Mouse (Mus musculus) limb, embryonic 10.5 days (tissue): ENCODE data around the gene Ncs1. TPM values are rescaled to one million over a fixed set of nuclear protein-coding genes. Genes with fewer than 3 reads are reported as not detected.

ENCODE experiments used
- DNase-seq: peaks from one replicate; pipeline ENCODE4 v3.0.0-alpha.2; 2017; ENCODE audit warnings: low spot score
- H3K27ac ChIP-seq: fragments of 300-500 bp; sonication (generic); 2 replicates; pipeline ENCODE4 v1.5.1; 2016; ENCODE audit warnings: mild to moderate bottlenecking
- H3K27me3 ChIP-seq: fragments of 300-500 bp; sonication (generic); 2 replicates; pipeline ENCODE4 v1.6.1; 2016; ENCODE audit warnings: low read depth, mild to moderate bottlenecking; ENCODE audit not compliant: poor library complexity, severe bottlenecking
- H3K36me3 ChIP-seq: fragments of 300-500 bp; sonication (generic); 2 replicates; pipeline ENCODE4 v1.6.1; 2016; ENCODE audit warnings: mild to moderate bottlenecking, moderate library complexity
- H3K4me1 ChIP-seq: fragments of 300-500 bp; sonication (generic); 2 replicates; pipeline ENCODE4 v1.6.1; 2016
- H3K4me3 ChIP-seq: fragments of 300-500 bp; sonication (generic); 2 replicates; pipeline ENCODE4 v1.5.1; 2016; ENCODE audit warnings: mild to moderate bottlenecking, moderate library complexity
- H3K9me3 ChIP-seq: fragments of 300-500 bp; sonication (generic); replicated peaks from 2 replicates; pipeline ENCODE4 v1.6.1; 2016; ENCODE audit warnings: mild to moderate bottlenecking
- WGBS: fragments of 180-500 bp; shearing (Covaris S2); methylation state at CpG from one replicate; pipeline ENCODE4 v1.1.7; 2016; 5-methylcytosine and 5-hydroxymethylcytosine counted together
- polyA plus RNA-seq: library from polyadenylated mRNA; unstranded; fragments of >200 nt; fragmentation: Nextera tagmentation; extraction: Ambion mirVana; gene quantifications from 2 replicates; pipeline ENCODE4 v1.2.1, GENCODE M21; 2016

The Ncs1 gene
- polyA plus RNA-seq, 1 experiment from 2014 or later: 62.0 TPM

DNA sequence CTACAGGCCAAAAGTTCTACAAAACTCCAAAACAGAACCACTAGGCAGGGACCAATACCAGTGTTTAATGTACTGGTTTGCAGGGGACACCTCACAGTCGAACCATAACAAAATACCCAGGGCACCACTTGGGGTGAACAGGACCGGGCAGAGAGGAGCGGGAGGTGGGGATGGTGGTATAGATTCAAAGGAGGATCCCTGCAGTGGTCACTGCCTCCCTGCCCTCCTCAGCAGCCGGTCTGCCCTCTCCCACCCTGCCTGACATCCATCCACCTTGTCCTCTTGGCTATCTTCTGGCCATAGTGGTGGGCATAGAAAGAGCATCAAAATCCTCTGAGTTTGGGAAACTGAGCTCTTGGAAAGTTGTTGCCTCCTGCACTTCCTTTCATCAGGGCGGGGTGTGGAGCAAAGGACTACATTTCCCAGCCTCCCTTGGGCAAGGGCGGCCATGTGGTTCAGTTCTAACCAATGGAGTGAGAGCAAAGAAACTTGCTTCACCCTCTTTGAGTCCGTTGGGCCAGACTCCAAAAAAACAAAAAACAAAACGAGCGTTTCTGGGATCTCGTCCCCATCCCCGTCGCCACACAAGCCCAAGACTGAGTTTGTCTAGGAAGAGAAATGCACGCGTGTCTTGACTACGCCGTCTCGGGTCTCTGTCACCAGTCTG, 52.1 kb downstream of the Ncs1 start:
- WGBS: 4% methylated on average over 17 of the region's 17 CpGs
- peaks cover 19% of the 10 kb centered on the region for H3K4me1 ChIP-seq
- H3K9me3 ChIP-seq: no peaks in the 10 kb centered on the region
- DNase-seq: peak; percentile 66
- peak overlapping the region; percentile 54 for H3K4me3 ChIP-seq
- H3K36me3 ChIP-seq: peaks cover 17% of the 10 kb centered on the region
- H3K27ac ChIP-seq: peak overlapping the region; percentile 84
- no peaks in the 10 kb centered on the region for H3K27me3 ChIP-seq

DNA sequence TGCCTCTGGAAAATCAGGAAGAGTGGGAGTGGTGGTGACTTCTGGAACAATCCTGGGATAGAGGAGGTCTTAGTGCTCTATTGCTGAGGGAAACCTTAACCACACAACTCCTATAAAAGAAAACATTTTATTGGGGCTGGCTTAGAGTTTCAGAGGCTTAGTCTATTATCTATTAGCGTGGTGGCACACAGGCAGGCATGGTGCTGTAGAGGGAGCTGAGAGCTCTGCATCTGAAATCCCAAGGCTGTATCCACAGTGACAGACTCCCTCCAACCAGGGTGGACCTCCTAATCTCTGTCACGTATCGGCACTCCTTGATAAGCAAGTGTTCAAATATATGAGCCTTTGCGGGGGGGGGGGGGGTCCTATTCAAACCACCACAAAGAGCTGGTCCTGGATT, 53.2 kb downstream of the Ncs1 start:
- H3K9me3 ChIP-seq: no peaks in the 10 kb centered on the region
- peak overlapping the region; percentile 54 for H3K4me3 ChIP-seq
- H3K36me3 ChIP-seq: peaks cover 7% of the 10 kb centered on the region
- WGBS: 42% methylated on average over 4 of the region's 4 CpGs
- no peaks in the 10 kb centered on the region for H3K27me3 ChIP-seq
- no peak for DNase-seq
- H3K4me1 ChIP-seq: peaks cover 19% of the 10 kb centered on the region
- H3K27ac ChIP-seq: peak overlapping the region; percentile 84

- H3K36me3 ChIP-seq: 0 out of 2 replicates have a peak, but pooled peaks cover 3% of the 10 kb centered on the region
- WGBS: 34% methylated on average over 4 of the region's 4 CpGs
- H3K4me3 ChIP-seq: 0 out of 2 replicates have a peak overlapping the region, but pooled peaks have one; percentile 54
- DNase-seq: no peak
- no peaks in the 10 kb centered on the region for H3K27me3 ChIP-seq
- H3K4me1 ChIP-seq: peaks cover 20% of the 10 kb centered on the region
- no peak overlapping the region; the same call in 1 of the 2 replicates for H3K27ac ChIP-seq
- H3K9me3 ChIP-seq: no peaks in the 10 kb centered on the region
Observed at GRCm38 (mm10) chr2:31299266-31299665, 53.6 kb downstream of the Ncs1 start.

DNA sequence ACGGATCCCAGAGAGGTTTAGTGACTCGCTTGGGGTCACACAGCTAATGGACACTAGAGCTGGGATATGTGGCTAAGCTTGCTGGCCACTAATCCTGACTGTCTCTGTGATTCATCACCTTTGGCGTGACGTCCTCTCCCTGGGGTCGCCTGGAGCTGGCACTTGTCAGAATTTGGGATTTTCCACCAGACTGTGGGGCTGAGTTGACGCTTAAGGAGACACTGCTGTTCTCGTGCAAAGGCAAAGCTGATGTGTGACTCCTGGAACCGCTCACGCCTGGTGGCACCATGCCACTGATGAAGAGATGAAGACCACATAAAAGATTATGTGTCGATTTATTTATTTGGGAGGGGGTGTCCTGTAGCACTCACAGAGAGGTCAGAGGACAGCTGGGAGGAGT, 54.4 kb downstream of the Ncs1 start:
- no peak for DNase-seq
- no peaks in the 10 kb centered on the region for H3K36me3 ChIP-seq
- H3K27ac ChIP-seq: no peak overlapping the region
- no peaks in the 10 kb centered on the region for H3K27me3 ChIP-seq
- no peak overlapping the region for H3K4me3 ChIP-seq
- WGBS: 75% methylated on average over 10 of the region's 10 CpGs
- H3K4me1 ChIP-seq: peaks cover 23% of the 10 kb centered on the region
- no peaks in the 10 kb centered on the region for H3K9me3 ChIP-seq

- no peaks in the 10 kb centered on the region for H3K27me3 ChIP-seq
- no peak overlapping the region for H3K4me3 ChIP-seq
- 83% methylated on average over 9 of the region's 9 CpGs for WGBS
- DNase-seq: no peak
- H3K9me3 ChIP-seq: no peaks in the 10 kb centered on the region
- H3K36me3 ChIP-seq: no peaks in the 10 kb centered on the region
- H3K27ac ChIP-seq: no peak overlapping the region
- peaks cover 30% of the 10 kb centered on the region for H3K4me1 ChIP-seq
Observed at GRCm38 (mm10) chr2:31303177-31303576, 57.6 kb downstream of the Ncs1 start.

- no peak for DNase-seq
- 84% methylated on average over 9 of the region's 9 CpGs for WGBS
Observed at GRCm38 (mm10) chr2:31304191-31304590, 58.6 kb downstream of the Ncs1 start.

GRCm38 (mm10) chr2:31304801-31305665, 59.4 kb downstream of the Ncs1 start:
- peaks cover 12% of the 10 kb centered on the region for H3K27me3 ChIP-seq
- H3K9me3 ChIP-seq: no peaks in the 10 kb centered on the region
- H3K4me3 ChIP-seq: no peak overlapping the region
- peaks cover 20% of the 10 kb centered on the region for H3K4me1 ChIP-seq
- H3K27ac ChIP-seq: peak overlapping the region; percentile 50; the same call in 1 of the 2 replicates
- H3K36me3 ChIP-seq: no peaks in the 10 kb centered on the region
- WGBS: 77% methylated on average over 22 of the region's 22 CpGs
- DNase-seq: no peak

More at GRCm38 (mm10) chr2:31304191-31304590, 58.6 kb downstream of the Ncs1 start:
- H3K9me3 ChIP-seq: no peaks in the 10 kb centered on the region
- H3K36me3 ChIP-seq: no peaks in the 10 kb centered on the region
- H3K27ac ChIP-seq: no peak overlapping the region
- H3K4me3 ChIP-seq: no peak overlapping the region
- peaks cover 20% of the 10 kb centered on the region for H3K4me1 ChIP-seq
- H3K27me3 ChIP-seq: peaks cover 4% of the 10 kb centered on the region; the same call in 1 of the 2 replicates

GRCm38 (mm10) chr2:31305684-31306083, 60.1 kb downstream of the Ncs1 start:
- H3K4me3 ChIP-seq: no peak overlapping the region
- DNase-seq: peak; percentile 59
- H3K27ac ChIP-seq: peak overlapping the region; percentile 50; the same call in 1 of the 2 replicates
- 45% methylated on average over 4 of the region's 4 CpGs for WGBS
- H3K4me1 ChIP-seq: peaks cover 20% of the 10 kb centered on the region
- H3K9me3 ChIP-seq: no peaks in the 10 kb centered on the region
- H3K27me3 ChIP-seq: peaks cover 19% of the 10 kb centered on the region
- H3K36me3 ChIP-seq: no peaks in the 10 kb centered on the region

DNA sequence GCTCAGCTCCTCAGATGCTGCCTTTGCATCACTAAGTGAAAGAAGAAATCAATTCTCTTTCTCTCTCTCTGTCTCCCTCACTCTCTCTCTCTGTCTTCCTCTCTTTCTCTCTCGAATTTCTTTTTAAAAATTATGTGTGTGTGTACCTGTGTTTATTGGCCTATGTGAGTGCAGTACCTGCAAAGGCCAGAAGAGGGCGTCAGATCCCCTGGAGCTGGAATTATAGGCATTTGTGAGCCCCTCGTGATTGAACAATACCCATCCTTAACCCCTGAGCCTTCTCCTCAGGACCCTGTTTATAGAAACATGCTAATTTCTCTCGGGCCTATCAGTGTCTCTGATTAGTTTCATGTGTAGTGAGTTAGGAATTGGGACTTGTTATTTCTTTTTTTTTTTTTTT, 62.6 kb downstream of the Ncs1 start:
- H3K36me3 ChIP-seq: no peaks in the 10 kb centered on the region
- H3K27me3 ChIP-seq: peaks cover 45% of the 10 kb centered on the region
- H3K27ac ChIP-seq: no peak overlapping the region
- H3K4me3 ChIP-seq: no peak overlapping the region
- peaks cover 20% of the 10 kb centered on the region for H3K4me1 ChIP-seq
- no peak for DNase-seq
- 62% methylated on average over 4 of the region's 4 CpGs for WGBS
- H3K9me3 ChIP-seq: no peaks in the 10 kb centered on the region

- Histone ChIP-seq H3K9me3 (no peaks in the 10 kb centered on the region), H3K36me3 (no peaks in the 10 kb centered on the region), H3K4me1 (peaks cover 26% of the 10 kb centered on the region), H3K4me3 (no peak overlapping the region), H3K27me3 (peaks cover 58% of the 10 kb centered on the region), H3K27ac (no peak overlapping the region)
- DNase-seq: no peak
- WGBS: 58% methylated on average over 15 of the region's 15 CpGs
Observed at GRCm38 (mm10) chr2:31309549-31309948, 63.9 kb downstream of the Ncs1 start.

DNA sequence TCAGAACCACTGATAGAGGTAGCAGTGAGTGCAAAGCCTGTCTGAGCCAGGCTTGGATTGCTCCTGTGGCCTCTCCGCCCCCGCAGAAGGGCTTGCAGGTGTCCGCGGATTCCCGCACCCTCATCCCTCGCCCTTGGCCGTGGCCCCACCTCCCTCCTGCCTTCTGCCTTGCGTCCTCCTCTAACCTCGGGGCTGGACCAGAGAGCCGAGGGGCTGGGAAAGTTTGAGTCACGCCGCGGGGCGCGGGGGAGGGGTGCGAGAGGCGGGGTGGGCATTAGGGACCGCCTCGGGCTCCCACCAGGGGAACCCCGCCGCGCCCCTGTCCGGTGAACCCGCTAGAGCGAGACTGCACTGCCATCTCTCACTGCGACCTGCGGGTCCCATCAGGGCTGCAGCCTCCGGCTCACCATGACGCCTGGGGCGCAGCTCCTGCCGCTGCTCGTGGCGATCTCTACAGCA, 68.4 kb downstream of the Ncs1 start, which contains the start of gene Hmcn2:
Gene Hmcn2, plus strand, starts transcription at position 409 of the 459 bp plus-strand sequence.
- no peaks in the 10 kb centered on the region for H3K36me3 ChIP-seq
- DNase-seq: no peak
- H3K4me1 ChIP-seq: peaks cover 22% of the 10 kb centered on the region
- no peak within 1 kb of the TSS; the same call in 1 of the 2 replicates for H3K27ac ChIP-seq
- peak within 1 kb of the TSS; percentile 42 for H3K4me3 ChIP-seq
- peaks cover 100% of the 10 kb centered on the region for H3K27me3 ChIP-seq
- no peaks in the 10 kb centered on the region for H3K9me3 ChIP-seq
- 3% methylated on average over 30 of the region's 33 CpGs for WGBS

GRCm38 (mm10) chr2:31318162-31318561, 72.5 kb downstream of the Ncs1 start:
- H3K27me3 ChIP-seq: peaks cover 65% of the 10 kb centered on the region

DNA sequence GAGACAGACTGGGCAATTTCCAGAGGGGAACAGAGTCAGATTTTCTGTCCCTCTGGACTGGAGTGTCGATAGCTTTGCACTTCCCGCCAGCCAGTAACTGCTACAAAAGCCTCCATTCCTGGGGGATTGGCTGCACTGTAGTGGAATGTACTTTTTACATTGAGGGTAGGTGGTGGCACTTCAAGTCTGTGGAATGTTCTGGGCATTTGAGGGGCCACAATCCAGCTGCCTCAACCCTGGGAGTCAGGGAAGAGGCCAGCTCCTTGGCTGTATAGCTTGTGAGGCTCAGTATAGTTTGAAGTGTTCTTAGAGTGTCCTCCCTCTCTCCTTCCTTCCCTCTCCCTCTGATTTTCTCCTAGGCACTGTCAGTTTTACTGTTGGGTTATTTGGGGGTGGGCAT, 73.6 kb downstream of the Ncs1 start:
- Histone ChIP-seq H3K27me3 (peaks cover 54% of the 10 kb centered on the region), H3K9me3 (no peaks in the 10 kb centered on the region), H3K4me3 (no peak overlapping the region), H3K27ac (no peak overlapping the region), H3K36me3 (no peaks in the 10 kb centered on the region), H3K4me1 (peaks cover 24% of the 10 kb centered on the region)
- no peak for DNase-seq
- WGBS: 75% methylated on average over 2 of the region's 2 CpGs

More at GRCm38 (mm10) chr2:31318162-31318561, 72.5 kb downstream of the Ncs1 start:
- H3K4me1 ChIP-seq: peaks cover 22% of the 10 kb centered on the region
- no peaks in the 10 kb centered on the region for H3K36me3 ChIP-seq
- no peak overlapping the region for H3K4me3 ChIP-seq
- no peak for DNase-seq
- H3K27ac ChIP-seq: peak overlapping the region; percentile 36; the same call in 1 of the 2 replicates
- 16% methylated on average over 2 of the region's 2 CpGs for WGBS
- H3K9me3 ChIP-seq: no peaks in the 10 kb centered on the region
